Mouse (Mus musculus) heart, embryonic 16.5 days (tissue): ENCODE measurements around the gene Adprm. TPM values are rescaled to one million over a fixed set of nuclear protein-coding genes. Genes with fewer than 3 reads are reported as not detected.

Experiments
- microRNA-seq: library from miRNA; unstranded; fragments of <30 nt; microRNA quantifications from one replicate; pipeline ENCODE4, GENCODE M21; 2017
- polyA plus RNA-seq: library from polyadenylated mRNA; unstranded; fragments of >200 nt; fragmentation: Nextera tagmentation; extraction: Ambion mirVana; gene quantifications from 2 replicates; pipeline ENCODE4 v1.2.1, GENCODE M21; 2015

The Adprm gene
- polyA plus RNA-seq, 1 experiment from 2014 or later = 22.8 TPM

Small RNA genes lying within 50 kb of the gene (microRNA-seq; reads per million reads assigned to microRNA genes)
- gene Mir6923 = not detected

Other genes starting within 250 kb of the Adprm start
- 7.4 and 8.1 TPM in 2 replicates for gene Pirt, start 140.6 kb downstream of the Adprm start, polyA plus RNA-seq
- gene Tmem238l, start 96.0 kb downstream of the Adprm start, polyA plus RNA-seq = not detected in 2 replicates
- 1.1 and 1.5 TPM in 2 replicates for gene Tmem220, start 27.4 kb downstream of the Adprm start, polyA plus RNA-seq
- 18.6 and 18.8 TPM in 2 replicates for gene Sco1, start 76 bp upstream of the Adprm start, polyA plus RNA-seq
- gene Myh3, start 25.7 kb upstream of the Adprm start, polyA plus RNA-seq = 1.5 and 4.5 TPM in 2 replicates
- gene Myh2, start 118.4 kb upstream of the Adprm start, polyA plus RNA-seq = 0.03 and 0.05 TPM in 2 replicates
- gene Myh1, start 147.5 kb upstream of the Adprm start, polyA plus RNA-seq = 0.16 and 0.29 TPM in 2 replicates
- gene Myh4, start 185.4 kb upstream of the Adprm start, polyA plus RNA-seq = not detected in 2 replicates
- gene Myh8, start 224.5 kb upstream of the Adprm start, polyA plus RNA-seq = 2.6 and 7.6 TPM in 2 replicates